Mouse (Mus musculus) hindbrain, embryonic 10.5 days (tissue): Measurements from ENCODE around the gene Tanc2. TPM values are rescaled to one million over a fixed set of nuclear protein-coding genes. Genes with fewer than 3 reads are reported as not detected.

Source experiments
- DNase-seq: peaks from one replicate; pipeline ENCODE4 v3.0.0-alpha.2; 2017; ENCODE audit warnings: low spot score
- H3K27ac ChIP-seq: fragments of 300-500 bp; sonication (generic); 2 replicates; pipeline ENCODE4 v1.5.1; 2016; ENCODE audit warnings: mild to moderate bottlenecking, moderate library complexity
- H3K27me3 ChIP-seq: fragments of 300-500 bp; sonication (generic); 2 replicates; pipeline ENCODE4 v1.6.1; 2016; ENCODE audit warnings: mild to moderate bottlenecking; ENCODE audit not compliant: poor library complexity, insufficient read depth, severe bottlenecking
- H3K36me3 ChIP-seq: fragments of 300-500 bp; sonication (generic); 2 replicates; pipeline ENCODE4 v1.6.1; 2016; ENCODE audit warnings: mild to moderate bottlenecking, moderate library complexity
- H3K4me1 ChIP-seq: fragments of 300-500 bp; sonication (generic); replicated peaks from 2 replicates; pipeline ENCODE4 v1.6.1; 2016; ENCODE audit warnings: mild to moderate bottlenecking
- H3K4me3 ChIP-seq: fragments of 300-500 bp; sonication (generic); 2 replicates; pipeline ENCODE4 v1.5.1; 2016; ENCODE audit warnings: mild to moderate bottlenecking, moderate library complexity
- H3K9me3 ChIP-seq: fragments of 300-500 bp; sonication (generic); 2 replicates; pipeline ENCODE4 v1.6.1; 2016; ENCODE audit warnings: mild to moderate bottlenecking, moderate library complexity
- WGBS: fragments of 180-500 bp; shearing (Covaris S2); methylation state at CpG from one replicate; pipeline ENCODE4 v1.1.7; 2016; 5-methylcytosine and 5-hydroxymethylcytosine counted together
- polyA plus RNA-seq: library from polyadenylated mRNA; unstranded; fragments of >200 nt; fragmentation: Nextera tagmentation; extraction: Ambion mirVana; gene quantifications from 2 replicates; pipeline ENCODE4 v1.2.1, GENCODE M21; 2016

Tanc2 gene
- polyA plus RNA-seq, 1 experiment from 2014 or later: 13.9 TPM

- peaks cover 16% of the 10 kb centered on the region for H3K4me1 ChIP-seq
- no peaks in the 10 kb centered on the region for H3K27me3 ChIP-seq
- H3K9me3 ChIP-seq: no peaks in the 10 kb centered on the region
- WGBS: 67% methylated on average over 1 of the region's 1 CpGs
- no peak for DNase-seq
- no peaks in the 10 kb centered on the region for H3K36me3 ChIP-seq
- no peak overlapping the region for H3K4me3 ChIP-seq
- H3K27ac ChIP-seq: no peak overlapping the region
These were observed 368.8 kb downstream of the Tanc2 start for GRCm38 (mm10) chr11:105958566-105958965.

- WGBS: 55% methylated on average over 17 of the region's 17 CpGs
- DNase-seq: no peak
These were observed 369.6 kb downstream of the Tanc2 start for GRCm38 (mm10) chr11:105959355-105959754.

GRCm38 (mm10) chr11:105964691-105965090 lies 374.9 kb downstream of the Tanc2 start:
- Histone ChIP-seq H3K27ac (no peak overlapping the region), H3K27me3 (peaks cover 43% of the 10 kb centered on the region), H3K4me1 (peaks cover 25% of the 10 kb centered on the region), H3K9me3 (no peaks in the 10 kb centered on the region), H3K36me3 (no peaks in the 10 kb centered on the region), H3K4me3 (no peak overlapping the region)
- 69% methylated on average over 5 of the region's 5 CpGs for WGBS
- DNase-seq: no peak

More at GRCm38 (mm10) chr11:105959355-105959754, 369.6 kb downstream of the Tanc2 start:
- no peaks in the 10 kb centered on the region for H3K9me3 ChIP-seq
- no peak overlapping the region for H3K4me3 ChIP-seq
- no peaks in the 10 kb centered on the region for H3K36me3 ChIP-seq
- H3K4me1 ChIP-seq: peaks cover 16% of the 10 kb centered on the region
- peak overlapping the region; percentile 45; the same call in 1 of the 2 replicates for H3K27ac ChIP-seq
- H3K27me3 ChIP-seq: no peaks in the 10 kb centered on the region

- no peaks in the 10 kb centered on the region for H3K9me3 ChIP-seq
- DNase-seq: no peak
- no peak overlapping the region for H3K27ac ChIP-seq
- H3K36me3 ChIP-seq: no peaks in the 10 kb centered on the region
- H3K4me1 ChIP-seq: peaks cover 25% of the 10 kb centered on the region
- H3K4me3 ChIP-seq: no peak overlapping the region
- WGBS: 71% methylated on average over 4 of the region's 4 CpGs
- peaks cover 58% of the 10 kb centered on the region for H3K27me3 ChIP-seq
These were observed 376.5 kb downstream of the Tanc2 start for GRCm38 (mm10) chr11:105966288-105966687.

GRCm38 (mm10) chr11:105967741-105968574 lies 378.2 kb downstream of the Tanc2 start, which contains the start of gene Ace:
Ace (plus strand) TSS chr11:105967945.
- Histone ChIP-seq H3K27me3 (peaks cover 63% of the 10 kb centered on the region), H3K4me3 (peak within 1 kb of the TSS; percentile 68), H3K36me3 (no peaks in the 10 kb centered on the region), H3K4me1 (peaks cover 25% of the 10 kb centered on the region), H3K9me3 (no peaks in the 10 kb centered on the region), H3K27ac (peak within 1 kb of the TSS; percentile 73)
- WGBS: under 1% methylated on average over 76 of the region's 76 CpGs
- peak; percentile 49 for DNase-seq

- peaks cover 68% of the 10 kb centered on the region for H3K27me3 ChIP-seq
These were observed 379.2 kb downstream of the Tanc2 start for GRCm38 (mm10) chr11:105968948-105969347.

GRCm38 (mm10) chr11:105969516-105969915 lies 379.7 kb downstream of the Tanc2 start:
- H3K9me3 ChIP-seq: no peaks in the 10 kb centered on the region
- peaks cover 68% of the 10 kb centered on the region for H3K27me3 ChIP-seq
- H3K36me3 ChIP-seq: no peaks in the 10 kb centered on the region
- WGBS: 54% methylated on average over 1 of the region's 1 CpGs
- no peak overlapping the region for H3K27ac ChIP-seq
- no peak for DNase-seq
- no peak overlapping the region for H3K4me3 ChIP-seq
- H3K4me1 ChIP-seq: peaks cover 25% of the 10 kb centered on the region

More at GRCm38 (mm10) chr11:105968948-105969347, 379.2 kb downstream of the Tanc2 start:
- H3K36me3 ChIP-seq: no peaks in the 10 kb centered on the region
- no peaks in the 10 kb centered on the region for H3K9me3 ChIP-seq
- peak overlapping the region; percentile 68; the same call in 1 of the 2 replicates for H3K4me3 ChIP-seq
- H3K4me1 ChIP-seq: peaks cover 25% of the 10 kb centered on the region
- DNase-seq: no peak
- H3K27ac ChIP-seq: no peak overlapping the region
- WGBS: 48% methylated on average over 10 of the region's 10 CpGs

- Histone ChIP-seq H3K9me3 (no peaks in the 10 kb centered on the region), H3K4me1 (no peaks in the 10 kb centered on the region), H3K27ac (no peak overlapping the region), H3K27me3 (peaks cover 25% of the 10 kb centered on the region), H3K36me3 (no peaks in the 10 kb centered on the region), H3K4me3 (no peak overlapping the region)
- no peak for DNase-seq
- WGBS: 88% methylated on average over 6 of the region's 6 CpGs
These were observed 384.8 kb downstream of the Tanc2 start for GRCm38 (mm10) chr11:105974593-105974992.

GRCm38 (mm10) chr11:105975050-105975449 lies 385.3 kb downstream of the Tanc2 start:
- DNase-seq: no peak
- Histone ChIP-seq H3K27me3 (peaks cover 21% of the 10 kb centered on the region), H3K27ac (no peak overlapping the region), H3K4me3 (no peak overlapping the region), H3K9me3 (no peaks in the 10 kb centered on the region), H3K36me3 (no peaks in the 10 kb centered on the region), H3K4me1 (no peaks in the 10 kb centered on the region)
- 78% methylated on average over 3 of the region's 3 CpGs for WGBS

- H3K4me1 ChIP-seq: no peaks in the 10 kb centered on the region
- peaks cover 15% of the 10 kb centered on the region; the same call in 1 of the 2 replicates for H3K27me3 ChIP-seq
- 94% methylated on average over 5 of the region's 5 CpGs for WGBS
- no peaks in the 10 kb centered on the region for H3K36me3 ChIP-seq
- no peak overlapping the region for H3K4me3 ChIP-seq
- DNase-seq: no peak
- H3K9me3 ChIP-seq: no peaks in the 10 kb centered on the region
- H3K27ac ChIP-seq: no peak overlapping the region
These were observed 385.9 kb downstream of the Tanc2 start for GRCm38 (mm10) chr11:105975636-105976035.

GRCm38 (mm10) chr11:105978232-105978631 lies 388.4 kb downstream of the Tanc2 start:
- Histone ChIP-seq H3K9me3 (no peaks in the 10 kb centered on the region), H3K27ac (no peak overlapping the region), H3K4me1 (no peaks in the 10 kb centered on the region), H3K27me3 (peaks cover 4% of the 10 kb centered on the region; the same call in 1 of the 2 replicates), H3K36me3 (no peaks in the 10 kb centered on the region), H3K4me3 (no peak overlapping the region)
- 86% methylated on average over 2 of the region's 2 CpGs for WGBS
- no peak for DNase-seq

- H3K4me1 ChIP-seq: no peaks in the 10 kb centered on the region
- no peak overlapping the region for H3K4me3 ChIP-seq
- DNase-seq: no peak
- no peaks in the 10 kb centered on the region for H3K9me3 ChIP-seq
- 72% methylated on average over 5 of the region's 5 CpGs for WGBS
- no peaks in the 10 kb centered on the region for H3K36me3 ChIP-seq
- no peak overlapping the region for H3K27ac ChIP-seq
- no peaks in the 10 kb centered on the region; the same call in 1 of the 2 replicates for H3K27me3 ChIP-seq
These were observed 388.8 kb downstream of the Tanc2 start for GRCm38 (mm10) chr11:105978634-105979033.
